Mouse (Mus musculus) testis, adult 2 months (tissue): ENCODE results near the gene Chmp6. TPM values are rescaled to one million over a fixed set of nuclear protein-coding genes. Genes with fewer than 3 reads are reported as not detected.

Source experiments
- H3K27ac ChIP-seq: fragments of 200-500 bp; 2 replicates; pipeline ENCODE4 v1.5.1; 2012; ENCODE audit warnings: low read depth, low read length; ENCODE audit not compliant: control insufficient read depth, insufficient read depth
- H3K27me3 ChIP-seq: fragments of 200-500 bp; 2 replicates; pipeline ENCODE4 v1.6.1; 2012; ENCODE audit warnings: mild to moderate bottlenecking, low read length, moderate library complexity; ENCODE audit not compliant: control insufficient read depth, insufficient read depth
- H3K36me3 ChIP-seq: fragments of 200-500 bp; 2 replicates; pipeline ENCODE4 v1.6.1; 2012; ENCODE audit warnings: mild to moderate bottlenecking, low read length; ENCODE audit not compliant: control insufficient read depth, insufficient read depth
- H3K4me1 ChIP-seq: fragments of 200-500 bp; 2 replicates; pipeline ENCODE4 v1.6.1; 2012; ENCODE audit warnings: low read length; ENCODE audit not compliant: control insufficient read depth, insufficient read depth
- H3K4me3 ChIP-seq: fragments of 200-500 bp; 2 replicates; pipeline ENCODE4 v1.5.1; 2012; ENCODE audit warnings: low read depth, mild to moderate bottlenecking, low read length, moderate library complexity, mixed read lengths; ENCODE audit not compliant: control insufficient read depth
- CTCF ChIP-seq: fragments of 200-500 bp; IDR thresholded peaks from 2 replicates; pipeline ENCODE4 v1.5.1; 2012; ENCODE audit warnings: low read depth, mild to moderate bottlenecking, inconsistent platforms, low read length, moderate library complexity; ENCODE audit not compliant: control insufficient read depth, insufficient read depth, insufficient replicate concordance
- POLR2A ChIP-seq: fragments of 200-500 bp; IDR thresholded peaks from 2 replicates; pipeline ENCODE4 v1.6.1; 2012; ENCODE audit warnings: low read depth, mild to moderate bottlenecking, inconsistent platforms, low read length, moderate library complexity; ENCODE audit not compliant: control insufficient read depth
- polyA plus RNA-seq: library from polyadenylated mRNA; depleted of rRNA; stranded (reverse); fragments of >200 nt; gene quantifications from 2 replicates; pipeline ENCODE4 v1.2.3, GENCODE M21; 2012

The Chmp6 gene
- polyA plus RNA-seq, 1 experiment = 47.8 TPM

GRCm38 (mm10) chr11:119875685-119876084, 37.6 kb upstream of the Chmp6 start:
- H3K27ac ChIP-seq = no peak overlapping the region

GRCm38 (mm10) chr11:119877124-119877523, 36.1 kb upstream of the Chmp6 start:
- no peak for TF ChIP-seq POLR2A
- TF ChIP-seq CTCF = no peak
- Histone ChIP-seq H3K4me1 (no peaks in the 10 kb centered on the region), H3K27ac (no peak overlapping the region), H3K4me3 (no peak overlapping the region), H3K36me3 (no peaks in the 10 kb centered on the region), H3K27me3 (no peaks in the 10 kb centered on the region)

More at GRCm38 (mm10) chr11:119875685-119876084, 37.6 kb upstream of the Chmp6 start:
- H3K36me3 ChIP-seq = no peaks in the 10 kb centered on the region
- no peak overlapping the region for H3K4me3 ChIP-seq
- H3K4me1 ChIP-seq = no peaks in the 10 kb centered on the region
- no peaks in the 10 kb centered on the region for H3K27me3 ChIP-seq
- no peak for TF ChIP-seq CTCF
- no peak for TF ChIP-seq POLR2A

GRCm38 (mm10) chr11:119879573-119879972, 33.7 kb upstream of the Chmp6 start:
- Histone ChIP-seq H3K27me3 (no peaks in the 10 kb centered on the region), H3K27ac (no peak overlapping the region), H3K4me1 (no peaks in the 10 kb centered on the region), H3K4me3 (no peak overlapping the region), H3K36me3 (no peaks in the 10 kb centered on the region)
- no peak for TF ChIP-seq CTCF
- no peak for TF ChIP-seq POLR2A

- no peak for TF ChIP-seq POLR2A
- TF ChIP-seq CTCF = no peak
- no peaks in the 10 kb centered on the region; the same call in 1 of the 2 replicates for H3K36me3 ChIP-seq
Observed at GRCm38 (mm10) chr11:119883646-119884045, 29.6 kb upstream of the Chmp6 start.

GRCm38 (mm10) chr11:119889966-119890365, 23.3 kb upstream of the Chmp6 start:
- TF ChIP-seq CTCF (no peak), POLR2A (no peak)
- no peak overlapping the region for H3K27ac ChIP-seq
- H3K4me1 ChIP-seq = no peaks in the 10 kb centered on the region
- no peaks in the 10 kb centered on the region for H3K27me3 ChIP-seq
- no peak overlapping the region for H3K4me3 ChIP-seq
- H3K36me3 ChIP-seq = no peaks in the 10 kb centered on the region; the same call in 1 of the 2 replicates

More at GRCm38 (mm10) chr11:119883646-119884045, 29.6 kb upstream of the Chmp6 start:
- no peaks in the 10 kb centered on the region for H3K27me3 ChIP-seq
- no peak overlapping the region for H3K27ac ChIP-seq
- H3K4me1 ChIP-seq = no peaks in the 10 kb centered on the region
- no peak overlapping the region for H3K4me3 ChIP-seq

GRCm38 (mm10) chr11:119891601-119892215, 21.5 kb upstream of the Chmp6 start:
- Histone ChIP-seq H3K27me3 (no peaks in the 10 kb centered on the region), H3K4me1 (no peaks in the 10 kb centered on the region), H3K27ac (no peak overlapping the region), H3K36me3 (no peaks in the 10 kb centered on the region; the same call in 1 of the 2 replicates), H3K4me3 (no peak overlapping the region)
- no peak for TF ChIP-seq POLR2A

GRCm38 (mm10) chr11:119893667-119894236, 19.5 kb upstream of the Chmp6 start:
- Histone ChIP-seq H3K27ac (no peak overlapping the region), H3K4me3 (no peak overlapping the region), H3K4me1 (no peaks in the 10 kb centered on the region), H3K36me3 (no peaks in the 10 kb centered on the region; the same call in 1 of the 2 replicates), H3K27me3 (no peaks in the 10 kb centered on the region)
- TF ChIP-seq POLR2A (no peak), CTCF (no peak)
